Mouse (Mus musculus): ENCODE measurements around the gene Bcl2l10.

GRCm38 (mm10) chr9:75306126-75306898 lies 41.2 kb upstream of the Bcl2l10 start, which contains the start of gene Gnb5:
- TF ChIP-seq POLR2A (IDR thresholded peaks at IDR 0.05; ENCODE audit: control insufficient read depth, extremely low read depth, insufficient read depth, low read length, poor library complexity) (no peak), CTCF (IDR thresholded peaks at IDR 0.05; ENCODE audit: borderline replicate concordance, control insufficient read depth, extremely low read depth, insufficient read depth, low read length, poor library complexity) (no peak)

All from thymus, adult 2 months (tissue).